Mouse (Mus musculus): ENCODE measurements around the gene Cela1. TPM values are rescaled to one million over a fixed set of nuclear protein-coding genes. Genes with fewer than 3 reads are reported as not detected.

Cela1 gene
- total RNA-seq, 4 experiments from 2014 or later: 1.7 to 5.8 (median 4.5) TPM

- no peak for DNase-seq (ENCODE audit: low spot score in 2 of 2)
Observed at GRCm38 (mm10) chr15:100705376-100705775, 17.7 kb upstream of the Cela1 start.

- DNase-seq (ENCODE audit: low spot score in 2 of 2): no peak
Observed at GRCm38 (mm10) chr15:100703913-100704312, 16.2 kb upstream of the Cela1 start.

GRCm38 (mm10) chr15:100701856-100702255, 14.1 kb upstream of the Cela1 start:
- no peak for DNase-seq (ENCODE audit: low spot score in 2 of 2)

DNA sequence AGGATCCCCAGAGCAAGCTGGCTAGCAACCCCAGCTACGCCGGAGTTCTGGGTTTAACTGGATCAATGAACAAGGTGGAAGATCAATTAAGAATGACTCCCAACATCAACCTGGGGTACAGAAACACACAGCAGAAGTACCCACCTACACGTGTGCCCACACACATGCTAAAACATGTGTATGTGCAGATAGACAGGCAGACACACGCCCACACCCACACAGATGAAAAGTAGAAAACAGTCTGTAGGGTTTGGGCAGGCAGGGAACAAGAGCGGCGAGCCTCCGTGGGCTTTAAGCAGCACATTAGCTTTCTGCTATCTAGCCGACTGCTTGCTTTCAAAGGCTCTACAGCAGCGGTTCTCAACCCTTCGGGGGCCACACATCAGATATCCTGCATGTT, 13.4 kb upstream of the Cela1 start:
- DNase-seq (ENCODE audit: low spot score in 2 of 2): peak in 1 of 2 experiments; percentile 32

- DNase-seq (ENCODE audit: low spot score in 2 of 2): no peak
Observed at GRCm38 (mm10) chr15:100700424-100700823, 12.7 kb upstream of the Cela1 start.

GRCm38 (mm10) chr15:100699386-100699785, 11.7 kb upstream of the Cela1 start:
- no peak for DNase-seq (ENCODE audit: low spot score in 2 of 2)

DNA sequence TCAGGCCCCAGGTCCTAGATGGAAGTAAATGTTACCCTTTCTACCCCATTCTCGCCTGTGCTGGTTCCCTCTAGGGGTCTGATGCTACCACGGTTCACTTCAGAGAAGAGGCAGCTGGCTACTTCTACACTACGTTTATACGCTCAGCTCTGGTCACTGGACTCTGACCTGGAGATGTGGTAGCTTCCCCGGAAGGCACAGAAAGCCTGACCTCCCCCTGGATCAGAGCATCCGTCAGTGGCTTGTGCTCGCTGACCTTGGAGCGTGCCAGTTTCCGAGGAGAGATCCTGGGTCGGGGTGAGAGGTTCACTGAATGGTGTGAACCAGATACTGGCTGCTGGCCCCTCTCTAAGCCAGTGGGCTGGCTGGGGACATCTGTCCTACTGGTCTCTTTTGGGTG, 10.4 kb upstream of the Cela1 start:
- DNase-seq (ENCODE audit: low spot score in 2 of 2): no peak

DNA sequence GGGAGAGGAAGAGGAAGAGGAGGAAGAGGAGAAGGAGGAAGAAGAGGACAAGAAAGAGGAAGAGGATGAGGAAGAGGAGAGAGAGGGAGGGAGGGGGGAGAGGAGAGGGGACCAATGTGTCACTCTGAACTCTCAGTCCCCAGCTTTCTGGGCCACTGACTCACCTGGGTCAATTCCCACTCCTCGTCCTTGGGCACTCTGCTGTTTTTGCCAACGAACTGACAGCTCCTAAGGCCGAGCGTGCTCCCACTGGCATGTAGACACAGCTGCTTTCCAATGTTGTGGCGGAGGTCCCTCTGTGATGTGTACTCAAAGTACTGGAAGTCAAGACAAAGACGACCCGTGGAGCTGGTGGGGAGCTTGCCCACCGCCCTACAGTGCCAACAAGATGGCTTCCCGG, 6.7 kb upstream of the Cela1 start:
- no peak for DNase-seq (ENCODE audit: low spot score in 2 of 2)

DNA sequence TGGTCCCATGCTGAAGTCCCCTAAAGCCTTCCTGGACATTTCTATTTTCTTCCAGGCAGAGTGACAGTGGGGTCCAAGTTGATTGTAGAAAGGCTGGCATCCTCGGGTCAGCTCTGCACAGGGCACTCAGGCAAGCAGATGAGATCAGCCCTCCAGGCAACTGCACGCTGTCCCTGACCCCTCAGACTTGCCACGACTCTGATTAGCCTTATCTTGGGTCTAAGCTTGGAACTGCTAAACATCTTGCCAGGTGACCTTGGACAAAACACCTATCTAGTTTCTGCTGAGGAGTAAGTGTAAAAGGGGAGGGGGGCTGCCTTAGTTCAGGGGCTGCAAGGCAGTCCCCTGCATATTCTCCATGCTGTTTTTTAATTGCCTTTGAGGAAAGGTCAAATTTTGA, 4.3 kb upstream of the Cela1 start:
- DNase-seq (ENCODE audit: low spot score in 2 of 2): no peak

- no peak for DNase-seq (ENCODE audit: low spot score in 2 of 2)
Observed at GRCm38 (mm10) chr15:100686989-100687388, 732 bp downstream of the Cela1 start.

- DNase-seq (ENCODE audit: low spot score in 2 of 2): no peak
Observed at GRCm38 (mm10) chr15:100686434-100686833, 1.3 kb downstream of the Cela1 start.

DNA sequence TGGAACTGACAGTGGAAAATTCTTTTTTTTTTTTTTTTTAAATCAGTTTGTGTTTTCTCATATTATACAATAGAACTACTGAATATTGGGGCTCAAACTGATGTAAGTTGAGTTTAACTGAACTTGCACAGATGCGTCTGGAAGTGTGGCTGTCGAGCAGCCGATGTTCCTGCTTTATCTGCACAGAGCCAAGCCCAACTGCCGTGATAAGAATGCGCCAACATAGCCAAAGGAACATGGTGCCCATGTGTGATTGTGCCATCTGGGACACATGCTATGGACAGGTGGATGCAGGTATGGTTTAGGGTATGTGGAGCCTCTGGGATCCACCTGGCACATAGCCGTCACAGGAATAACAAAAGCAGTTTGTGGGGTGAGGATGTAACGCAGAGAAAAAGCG, 1.9 kb downstream of the Cela1 start:
- DNase-seq (ENCODE audit: low spot score in 2 of 2): no peak

DNA sequence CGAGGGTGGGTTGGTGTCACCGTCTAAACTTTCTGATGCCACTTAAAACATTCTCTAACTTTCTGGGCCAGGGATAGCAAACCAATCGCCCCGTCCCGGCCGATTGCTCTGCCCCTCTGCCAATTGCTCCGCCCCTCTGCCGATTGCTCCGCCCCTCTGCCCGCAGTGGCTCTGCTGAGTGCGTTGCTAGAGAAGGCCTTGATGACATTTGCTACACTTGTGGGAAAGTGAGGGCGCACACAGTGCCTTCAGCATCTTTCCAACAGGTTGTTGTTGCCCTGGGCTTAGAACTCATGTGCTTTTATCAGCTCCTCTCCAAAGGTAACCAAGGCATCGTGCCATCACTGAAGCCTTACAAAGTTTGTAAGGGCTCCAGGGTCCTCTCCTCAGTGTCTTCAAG, 2.5 kb downstream of the Cela1 start:
- DNase-seq (ENCODE audit: low spot score in 2 of 2): no peak

GRCm38 (mm10) chr15:100684450-100684849, 3.3 kb downstream of the Cela1 start:
- no peak for DNase-seq (ENCODE audit: low spot score in 2 of 2)

DNA sequence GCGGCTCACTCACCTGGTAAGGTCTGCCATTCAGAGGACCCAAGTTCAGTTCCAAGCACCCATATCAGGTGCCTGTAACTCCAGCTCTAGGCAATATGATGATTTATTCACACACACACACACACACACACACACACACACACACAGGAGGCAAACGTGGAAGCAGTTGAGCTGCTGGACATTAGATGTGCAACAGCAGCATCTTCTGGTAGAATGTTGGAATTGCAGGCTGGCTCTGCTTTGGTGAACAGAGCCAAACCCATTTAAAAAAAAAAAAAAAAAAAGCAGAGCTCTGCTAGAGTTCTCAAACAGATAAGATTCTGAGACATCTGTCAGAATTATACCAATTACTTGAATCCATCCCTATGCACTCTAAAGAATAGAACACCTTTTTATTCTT, 4.7 kb downstream of the Cela1 start:
- DNase-seq (ENCODE audit: low spot score in 2 of 2): peak; percentile 54 to 62

GRCm38 (mm10) chr15:100681770-100682169, 6.0 kb downstream of the Cela1 start:
- no peak for DNase-seq (ENCODE audit: low spot score in 2 of 2)

DNA sequence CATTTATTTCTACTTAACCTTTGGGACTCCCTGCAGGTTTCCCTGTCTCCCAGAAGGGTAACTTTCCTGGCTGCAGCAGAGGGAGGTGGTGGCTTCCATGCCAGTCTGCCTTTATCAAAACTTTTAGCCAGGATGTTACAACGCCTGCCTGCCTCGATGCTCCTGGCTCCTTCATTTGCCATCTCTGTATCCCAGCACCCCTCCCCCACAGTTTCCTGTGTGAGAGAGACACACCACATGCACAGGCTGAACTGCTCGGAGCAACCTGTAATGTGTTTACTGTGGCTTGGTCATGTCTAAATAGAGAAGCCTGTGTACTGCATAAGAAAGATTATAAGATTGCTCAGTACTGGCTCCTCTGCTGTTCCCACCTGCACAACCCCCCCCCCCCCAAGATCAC, 7.3 kb downstream of the Cela1 start:
- DNase-seq (ENCODE audit: low spot score in 2 of 2): no peak

- no peak for DNase-seq (ENCODE audit: low spot score in 2 of 2)
Observed at GRCm38 (mm10) chr15:100679005-100679404, 8.7 kb downstream of the Cela1 start.

DNA sequence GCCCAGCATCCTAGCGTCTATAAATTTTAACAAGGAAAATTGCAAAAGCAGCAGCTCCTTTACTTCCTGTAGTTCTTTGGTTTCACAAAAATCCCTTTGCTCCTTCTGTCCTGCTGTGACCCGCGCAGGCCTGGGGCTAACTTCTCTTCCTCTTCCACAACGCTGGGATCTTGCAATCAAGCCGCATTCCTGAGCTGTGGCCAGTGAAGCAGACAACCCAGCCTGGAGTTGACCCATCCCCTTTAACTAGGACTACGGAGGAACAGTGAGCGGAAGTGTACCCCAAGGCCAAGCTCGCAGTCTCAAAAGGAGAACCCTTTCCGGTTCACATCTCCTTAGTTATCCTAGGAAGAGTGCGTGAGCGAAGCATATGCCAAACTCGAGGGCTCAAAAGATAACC, 9.1 kb downstream of the Cela1 start:
- no peak for DNase-seq (ENCODE audit: low spot score in 2 of 2)

- DNase-seq (ENCODE audit: low spot score in 2 of 2): no peak
Observed at GRCm38 (mm10) chr15:100677675-100678074, 10.0 kb downstream of the Cela1 start.

DNA sequence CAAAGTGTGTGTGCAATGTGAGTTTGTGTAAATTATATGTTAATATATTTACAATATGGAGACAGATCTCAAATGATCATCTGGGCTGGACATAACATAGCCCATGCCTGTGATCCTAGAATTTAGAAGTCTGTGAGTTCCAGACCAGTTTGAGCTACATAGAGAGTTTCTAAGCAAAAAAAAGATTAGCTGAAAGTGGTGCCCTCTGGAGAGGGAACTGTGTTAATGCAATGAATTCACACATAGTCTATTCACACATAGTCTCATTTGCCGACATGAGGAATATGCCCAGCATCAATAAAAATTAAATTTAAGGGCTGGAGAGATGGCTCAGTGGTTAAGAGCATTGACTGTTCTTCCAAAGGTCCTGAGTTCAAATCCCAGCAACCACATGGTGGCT, 11.2 kb downstream of the Cela1 start:
- no peak for DNase-seq (ENCODE audit: low spot score in 2 of 2)

DNA sequence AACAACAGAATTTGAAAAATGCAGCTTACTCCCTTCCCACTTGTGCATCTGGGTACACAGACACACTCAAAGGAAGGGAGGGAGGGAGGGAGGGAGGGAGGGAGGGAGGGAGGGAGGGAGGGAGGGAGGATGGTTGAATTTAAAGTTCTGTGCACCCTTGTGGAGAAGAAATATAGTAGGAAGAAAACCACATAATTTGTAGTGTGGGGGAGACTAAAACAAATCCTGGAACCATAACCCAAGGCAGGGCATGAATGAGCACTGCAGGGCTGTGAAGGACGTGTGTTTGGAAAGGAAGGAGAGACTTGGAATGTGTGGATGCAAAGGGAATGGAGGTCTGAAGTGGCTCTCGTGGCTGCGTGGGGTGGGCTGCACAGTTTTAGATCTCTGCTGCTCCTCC, 12.2 kb downstream of the Cela1 start:
- no peak for DNase-seq (ENCODE audit: low spot score in 2 of 2)

DNA sequence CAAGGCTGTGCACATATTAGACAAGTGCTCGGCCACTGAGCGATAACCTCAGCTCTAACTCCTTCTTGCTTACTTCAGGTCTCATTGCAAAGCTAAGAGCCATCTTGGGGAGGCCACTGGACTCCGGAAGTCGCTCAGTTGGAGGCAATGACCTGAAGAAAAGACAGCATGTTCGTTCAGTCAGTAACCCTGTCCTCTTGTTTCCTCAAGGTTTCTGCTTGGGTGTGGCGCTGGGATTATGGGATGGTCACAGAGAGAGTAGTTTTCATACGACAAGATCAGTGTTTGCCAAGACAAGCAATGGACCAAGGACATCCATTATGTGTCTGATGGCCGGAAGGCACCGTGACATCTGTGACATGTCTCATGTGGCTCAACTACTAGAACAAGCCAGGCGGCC, 13.2 kb downstream of the Cela1 start:
- no peak for DNase-seq (ENCODE audit: low spot score in 2 of 2)

DNA sequence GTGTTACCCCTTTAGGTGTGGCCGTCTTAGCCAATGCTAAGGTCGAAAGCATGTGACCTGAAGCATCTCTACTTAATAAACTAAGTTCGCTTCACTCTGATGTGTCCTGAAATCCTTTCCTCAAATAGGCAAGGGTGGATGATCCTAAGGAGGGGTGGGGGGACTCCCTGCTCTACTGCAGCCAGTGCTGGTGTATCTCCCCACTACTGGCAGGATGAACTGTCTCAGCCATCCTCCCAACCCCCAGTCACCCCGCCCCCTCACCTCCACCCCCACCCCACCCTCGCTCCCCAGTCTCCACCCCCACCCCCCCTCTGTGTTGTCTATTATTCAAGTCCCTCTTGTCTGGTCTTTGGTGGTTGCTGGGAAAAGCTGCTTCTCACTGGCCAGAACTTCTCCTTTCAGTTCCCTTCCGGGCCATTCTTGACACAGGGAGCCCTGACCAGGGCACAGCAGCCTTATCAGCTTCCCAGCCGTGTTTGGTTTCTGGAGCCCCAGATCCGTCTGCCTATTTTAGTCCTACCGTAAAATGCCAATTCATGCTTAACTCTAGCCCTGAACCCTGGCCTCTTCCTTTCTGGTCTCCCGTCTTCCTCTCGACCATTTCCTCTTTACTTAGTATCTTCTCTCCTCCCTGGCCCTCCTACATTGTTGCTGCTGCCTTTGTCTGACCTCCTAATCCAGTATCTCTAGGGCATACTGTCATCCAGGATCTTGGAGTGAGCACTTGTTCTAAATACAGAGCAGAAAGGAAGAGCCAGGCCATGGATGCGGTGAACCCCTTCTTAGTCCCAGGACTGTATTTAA, 13.9 kb downstream of the Cela1 start:
- DNase-seq (ENCODE audit: low spot score in 2 of 2): no peak

Measured in left cerebral cortex, adult 8-10 months (tissue).